Mouse (Mus musculus) T-helper 1 cell (primary cell): ENCODE results near the gene Oat.

Source experiments
- in situ Hi-C: fragments of 300-600 bp; cut with MboI, MseI; formaldehyde crosslinking; loops from one replicate; pipeline ENCODE4 v1.15.1; 2025; ENCODE audit warnings: high pct_unique_total_duplicates

Oat gene

GRCm38 (mm10) chr7:132576116-132576650 lies at the start of gene Oat:
TSS of gene Oat (minus strand) at chr7:132576398.
- in situ Hi-C loops = no loop called here

GRCm38 (mm10) chr7:132624161-132624560 lies 48.0 kb upstream of the Oat start:
- in situ Hi-C loops = no loop called here

- in situ Hi-C loops = no loop called here
Observed at GRCm38 (mm10) chr7:132619975-132620918, 44.0 kb upstream of the Oat start.

- in situ Hi-C loops = no loop called here
Observed at GRCm38 (mm10) chr7:132619549-132619948, 43.4 kb upstream of the Oat start.

- in situ Hi-C loops = no loop called here
Observed at GRCm38 (mm10) chr7:132617021-132617564, 40.9 kb upstream of the Oat start.

- in situ Hi-C loops = no loop called here
Observed at GRCm38 (mm10) chr7:132616391-132616790, 40.2 kb upstream of the Oat start.

- in situ Hi-C loops = no loop called here
Observed at GRCm38 (mm10) chr7:132615346-132615745, 39.1 kb upstream of the Oat start.

- in situ Hi-C loops = no loop called here
Observed at GRCm38 (mm10) chr7:132611530-132611929, 35.3 kb upstream of the Oat start.

GRCm38 (mm10) chr7:132610468-132611318 lies 34.5 kb upstream of the Oat start, which contains the start of gene Lhpp:
TSS of gene Lhpp (plus strand) at chr7:132610638.
- in situ Hi-C loops = no loop called here

GRCm38 (mm10) chr7:132608316-132609020 lies 32.3 kb upstream of the Oat start:
- in situ Hi-C loops = no loop called here

- in situ Hi-C loops = no loop called here
Observed at GRCm38 (mm10) chr7:132605689-132606088, 29.5 kb upstream of the Oat start.

GRCm38 (mm10) chr7:132604720-132605119 lies 28.5 kb upstream of the Oat start:
- in situ Hi-C loops = no loop called here

GRCm38 (mm10) chr7:132600926-132601325 lies 24.7 kb upstream of the Oat start:
- in situ Hi-C loops = no loop called here

- in situ Hi-C loops = no loop called here
Observed at GRCm38 (mm10) chr7:132600026-132600425, 23.8 kb upstream of the Oat start.

- in situ Hi-C loops = no loop called here
Observed at GRCm38 (mm10) chr7:132599071-132599975, 23.1 kb upstream of the Oat start, which contains the start of gene Nkx1-2. TSS of gene Nkx1-2 (minus strand) at chr7:132599637.

GRCm38 (mm10) chr7:132597251-132598041 lies 21.2 kb upstream of the Oat start:
- in situ Hi-C loops = no loop called here

- in situ Hi-C loops = no loop called here
Observed at GRCm38 (mm10) chr7:132596557-132597250, 20.5 kb upstream of the Oat start.

GRCm38 (mm10) chr7:132595787-132596186 lies 19.6 kb upstream of the Oat start:
- in situ Hi-C loops = no loop called here

- in situ Hi-C loops = no loop called here
Observed at GRCm38 (mm10) chr7:132594325-132594724, 18.1 kb upstream of the Oat start.
